Mouse (Mus musculus): ENCODE results near the gene Mbd3l2.
"Not testable (repeated sequence)": the region's sequence is repeated elsewhere in the genome, so short reads cannot be mapped to it uniquely, and the experiment has no call there.

Gene Mbd3l2

GRCm38 (mm10) chr9:18430354-18430753 lies at the start of gene Mbd3l2:
TSS of gene Mbd3l2 (plus strand) at chr9:18430654.
- no peak for DNase-seq

DNA sequence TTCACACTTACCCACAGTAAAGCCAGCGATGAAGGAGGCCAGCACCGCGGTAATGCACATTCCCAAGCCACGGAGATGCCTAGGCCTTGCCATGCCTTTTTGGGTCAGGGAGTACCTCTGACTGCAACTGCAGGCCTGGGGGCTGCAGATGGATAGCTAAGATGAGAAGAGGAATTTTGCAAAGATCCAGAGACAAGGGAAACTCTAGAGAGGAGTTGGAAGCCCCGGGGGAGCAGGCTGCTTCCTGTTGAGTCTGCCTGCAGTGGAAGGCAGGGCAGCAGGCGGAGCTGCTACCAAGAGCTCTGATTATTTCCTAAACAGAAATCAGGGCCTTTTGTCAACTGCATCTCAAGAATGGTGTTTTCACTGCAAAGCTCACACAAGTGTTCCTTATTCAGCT lies 44.7 kb upstream of the Mbd3l2 start:
- DNase-seq, result peak; percentile 39 to 56

DNA sequence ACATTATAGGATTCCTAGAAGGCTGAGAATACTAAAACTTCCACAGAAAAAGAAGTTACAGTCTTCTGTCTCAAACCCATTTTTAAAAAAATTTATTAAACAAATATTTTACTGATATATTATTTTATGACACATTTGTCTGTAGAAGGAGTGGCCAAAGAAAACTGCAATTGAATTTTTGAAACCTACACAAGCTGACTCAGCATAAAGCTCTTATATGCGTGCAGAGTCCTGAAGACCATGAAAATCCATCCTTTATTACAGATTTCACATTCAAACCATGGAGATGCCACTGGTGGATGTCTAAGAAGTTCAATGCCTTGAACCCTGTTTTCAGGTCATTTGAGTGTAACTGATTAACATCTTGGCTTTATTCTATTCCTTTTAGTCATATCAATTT lies 30.8 kb upstream of the Mbd3l2 start:
- DNase-seq, result no peak

DNA sequence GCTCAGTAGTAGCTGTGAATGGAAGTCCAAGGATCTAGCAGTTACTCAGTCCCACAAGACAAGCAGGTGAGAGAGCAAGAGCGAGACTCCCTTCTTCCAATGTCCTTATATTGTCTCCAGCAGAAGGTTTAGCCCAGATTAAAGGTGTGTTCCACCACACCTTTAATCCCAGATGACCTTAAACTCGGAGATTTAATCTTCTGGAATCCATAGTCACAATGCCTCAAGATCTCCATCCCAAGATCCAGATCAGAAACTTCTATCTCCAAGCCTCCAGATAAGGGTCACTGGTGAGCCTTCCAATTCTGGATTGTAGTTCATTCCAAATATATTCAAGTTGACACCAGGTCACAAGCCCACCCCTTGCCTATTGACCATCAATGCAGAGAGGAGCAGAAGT lies 27.6 kb upstream of the Mbd3l2 start, which contains the start of gene Naalad2:
Gene Naalad2 (minus strand): TSS at position 101 of the 400 bp plus-strand sequence.
- DNase-seq, result not testable (repeated sequence)

DNA sequence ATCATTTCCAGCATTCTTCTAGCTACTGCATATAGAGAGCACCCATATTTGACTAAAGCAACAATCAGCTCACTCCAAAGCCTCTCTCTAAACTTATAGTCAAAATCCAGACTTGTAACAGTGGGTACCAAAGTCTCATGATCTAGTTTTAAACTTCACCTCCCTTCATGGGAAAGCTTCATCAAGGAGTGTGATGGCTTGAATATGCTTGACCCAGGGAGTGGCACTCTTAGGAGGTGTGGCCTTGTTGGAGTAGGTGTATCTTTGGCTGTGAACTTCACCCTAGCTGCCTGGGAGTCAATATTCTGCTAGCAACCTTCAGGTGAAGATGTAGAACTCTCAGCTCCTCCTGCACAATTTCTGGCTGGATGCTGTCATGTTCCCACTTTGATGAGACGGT lies 26.3 kb upstream of the Mbd3l2 start, which contains the start of gene Ubtfl1:
Gene Ubtfl1 (plus strand): TSS at position 301 of the 400 bp plus-strand sequence.
- DNase-seq, result no peak

DNA sequence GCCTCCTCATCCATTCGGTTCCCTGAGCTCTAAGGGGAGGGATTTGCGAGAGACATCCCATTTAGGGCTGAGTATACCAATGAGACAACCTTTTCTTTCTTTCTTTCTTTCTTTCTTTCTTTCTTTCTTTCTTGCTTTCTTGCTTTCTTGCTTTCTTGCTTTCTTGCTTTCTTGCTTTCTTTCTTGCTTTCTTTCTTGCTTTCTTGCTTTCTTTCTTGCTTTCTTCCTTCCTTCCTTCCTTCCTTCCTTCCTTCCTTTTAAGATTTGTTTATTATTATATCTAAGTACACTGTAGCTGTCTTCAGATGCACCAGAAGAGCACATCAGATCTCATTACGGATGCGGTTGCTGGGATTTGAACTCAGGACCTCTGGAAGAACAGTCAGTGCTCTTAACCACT lies 18.1 kb upstream of the Mbd3l2 start:
- DNase-seq, result not testable (repeated sequence)

DNA sequence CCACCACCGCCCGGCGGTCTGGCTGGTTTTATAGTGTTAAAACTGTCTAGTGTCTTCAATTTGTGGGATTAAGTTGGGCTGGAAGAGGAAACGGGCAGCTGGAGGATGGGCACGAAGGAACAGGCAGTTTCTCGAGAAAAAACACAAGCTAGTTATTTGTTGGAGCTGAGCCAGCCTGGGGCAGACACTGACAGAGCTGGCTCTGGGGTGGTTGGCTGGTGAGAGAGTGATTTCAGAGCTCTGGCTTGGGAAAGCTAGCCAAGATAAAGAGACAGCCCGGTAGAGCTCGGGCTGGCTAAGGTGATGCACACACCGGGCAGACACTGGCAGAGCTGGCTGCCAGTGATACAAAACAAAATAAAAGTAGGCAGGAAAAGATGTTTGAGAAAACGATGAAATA lies 1.2 kb downstream of the Mbd3l2 start:
- DNase-seq, result no peak

DNA sequence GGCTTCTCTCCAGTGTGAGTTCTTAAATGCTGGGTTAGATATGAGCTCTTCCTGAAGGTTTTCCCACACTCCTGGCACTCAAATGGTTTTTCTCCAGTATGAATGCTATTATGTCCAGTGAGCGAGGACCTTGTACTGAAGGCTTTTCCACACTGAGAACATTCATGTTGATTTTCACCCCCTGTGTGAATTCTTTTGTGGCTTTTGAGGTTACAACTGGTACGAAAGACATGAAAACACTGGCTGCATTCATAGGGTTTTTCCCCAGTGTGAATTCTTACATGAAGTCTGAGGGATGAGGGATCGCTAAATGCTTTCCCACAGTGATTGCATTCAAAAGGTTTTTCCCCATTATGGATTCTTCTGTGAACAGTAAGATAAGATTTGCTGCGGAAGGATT lies 26.1 kb downstream of the Mbd3l2 start:
- DNase-seq, result no peak

DNA sequence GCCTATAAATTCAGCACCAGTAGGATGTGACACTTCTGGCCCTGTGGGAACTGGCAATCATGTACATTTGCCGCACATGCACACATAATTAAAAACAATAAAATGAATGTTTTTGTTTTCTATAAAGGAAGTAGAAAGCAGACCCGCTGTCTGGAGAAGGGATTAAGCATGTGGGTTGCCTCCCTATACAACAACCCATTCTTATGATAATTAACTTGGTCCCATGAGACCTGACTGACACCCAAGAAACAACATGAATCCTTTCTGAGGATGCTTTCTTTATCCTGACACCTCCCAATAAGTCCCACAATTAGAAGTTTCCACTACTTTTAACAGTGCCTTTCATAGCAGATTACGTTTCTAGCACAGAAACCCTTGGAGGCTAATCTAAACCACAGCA lies 36.9 kb downstream of the Mbd3l2 start:
- no peak for DNase-seq

GRCm38 (mm10) chr9:18468005-18468404 lies 37.6 kb downstream of the Mbd3l2 start:
- DNase-seq, result no peak

- peak; percentile 83 to 87 for DNase-seq
These were observed 43.1 kb downstream of the Mbd3l2 start for GRCm38 (mm10) chr9:18473324-18474128.

DNA sequence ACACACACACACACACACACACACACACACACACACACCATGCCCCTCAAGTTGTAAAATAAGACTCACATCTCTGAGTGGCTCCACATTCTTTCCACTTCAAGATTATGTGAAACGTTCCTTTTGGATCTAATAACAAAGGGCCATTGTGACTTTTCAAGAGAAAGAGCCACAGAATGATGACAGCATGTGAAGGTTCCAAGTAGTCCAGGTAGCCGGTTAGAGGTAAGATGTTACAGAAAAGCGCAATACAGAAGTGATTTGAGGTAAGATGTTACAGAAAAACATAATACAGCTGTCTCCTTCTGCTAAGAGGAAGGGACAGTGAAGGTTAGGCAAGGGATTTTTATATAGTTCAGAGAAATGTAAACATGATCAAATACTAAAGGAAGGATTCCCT lies 47.7 kb downstream of the Mbd3l2 start, which contains the start of the genes Zfp558 and Mbd3l1:
Gene Zfp558 (minus strand): TSS at position 101 of the 400 bp plus-strand sequence.
Gene Mbd3l1 (plus strand): TSS at position 192 of the 400 bp plus-strand sequence.
- no peak for DNase-seq

All from kidney, postnatal 4 days (tissue).